Mouse (Mus musculus) kidney, adult 2 months (tissue): ENCODE results near the gene Tctex1d1. TPM values are rescaled to one million over a fixed set of nuclear protein-coding genes. Genes with fewer than 3 reads are reported as not detected.

Source experiments
- DNase-seq: peaks from one replicate; pipeline ENCODE4 v3.0.0; 2021
- H3K27ac ChIP-seq: fragments of 200-500 bp; 2 replicates; pipeline ENCODE4 v1.5.1; 2012; ENCODE audit warnings: low read depth, low read length, control low read depth, inconsistent platforms; ENCODE audit not compliant: insufficient read depth
- H3K27me3 ChIP-seq: fragments of 200-500 bp; replicated peaks from 2 replicates; pipeline ENCODE4 v1.6.1; 2012; ENCODE audit warnings: mild to moderate bottlenecking, moderate library complexity, low read length, inconsistent platforms; ENCODE audit not compliant: control insufficient read depth, insufficient read depth
- H3K36me3 ChIP-seq: fragments of 200-500 bp; 2 replicates; pipeline ENCODE4 v1.6.1; 2012; ENCODE audit warnings: mild to moderate bottlenecking, moderate library complexity, low read length, inconsistent platforms; ENCODE audit not compliant: control insufficient read depth, insufficient read depth
- H3K4me1 ChIP-seq: fragments of 200-500 bp; 2 replicates; pipeline ENCODE4 v1.6.1; 2011; ENCODE audit warnings: low read length; ENCODE audit not compliant: control insufficient read depth, insufficient read depth
- H3K4me3 ChIP-seq: fragments of 200-500 bp; 2 replicates; pipeline ENCODE4 v1.5.1; 2011; ENCODE audit warnings: mild to moderate bottlenecking, low read depth, low read length, control low read depth; ENCODE audit not compliant: insufficient read depth
- CTCF ChIP-seq: fragments of 200-500 bp; conservative IDR thresholded peaks from 2 replicates; pipeline ENCODE4 v1.5.1; 2011; ENCODE audit warnings: low read depth, mild to moderate bottlenecking, control low read depth, low read length, moderate library complexity, mixed read lengths; ENCODE audit not compliant: insufficient read depth, insufficient read length
- POLR2A ChIP-seq: fragments of 200-500 bp; IDR thresholded peaks from one replicate; pipeline ENCODE4 v1.6.1; 2011; ENCODE audit warnings: low read depth, low read length, control low read depth
- WGBS: fragments of 180-500 bp; shearing (Covaris S2); methylation state at CpG from one replicate; pipeline ENCODE4 v1.1.7; 2018; 5-methylcytosine and 5-hydroxymethylcytosine counted together
- polyA plus RNA-seq: library from polyadenylated mRNA; depleted of rRNA; stranded (reverse); fragments of >200 nt; gene quantifications from 2 replicates; pipeline ENCODE4 v1.2.3, GENCODE M21; 2012; rRNA removed

The Tctex1d1 gene
- polyA plus RNA-seq: 0.23 TPM in 1 of 2 replicates, not detected in the other

DNA sequence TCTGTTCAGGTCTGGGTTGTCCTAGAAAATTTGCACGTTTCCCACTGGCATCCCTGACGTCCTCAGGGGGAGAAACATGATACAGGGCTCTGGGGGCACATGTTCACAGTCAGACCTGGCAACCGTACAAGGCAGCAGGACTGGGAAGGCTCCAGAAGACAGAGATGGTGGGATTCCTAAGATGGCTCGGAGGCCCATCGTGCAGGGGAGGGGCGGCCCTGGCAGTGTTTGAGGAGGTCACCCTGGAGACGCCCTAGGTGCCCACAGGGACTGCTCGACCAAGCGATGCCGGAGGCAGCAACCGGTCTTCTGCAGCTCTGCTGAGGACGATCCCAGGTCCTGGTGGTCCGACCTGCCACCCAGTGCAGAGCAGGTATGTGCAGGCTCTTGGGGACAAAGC is at the start of gene Tctex1d1:
Gene Tctex1d1 (plus strand): TSS at position 167 of the 400 bp plus-strand sequence.
- no peak for DNase-seq
- H3K4me3 ChIP-seq: no peak within 1 kb of the TSS
- H3K27ac ChIP-seq: no peak within 1 kb of the TSS
- H3K4me1 ChIP-seq: no peaks in the 10 kb centered on the region
- 0 out of 2 replicates have a peak, but pooled peaks cover 2% of the 10 kb centered on the region for H3K27me3 ChIP-seq
- no peaks in the 10 kb centered on the region for H3K36me3 ChIP-seq
- 2% methylated on average over 13 of the region's 13 CpGs for WGBS
- TF ChIP-seq CTCF (no peak), POLR2A (no peak)

DNA sequence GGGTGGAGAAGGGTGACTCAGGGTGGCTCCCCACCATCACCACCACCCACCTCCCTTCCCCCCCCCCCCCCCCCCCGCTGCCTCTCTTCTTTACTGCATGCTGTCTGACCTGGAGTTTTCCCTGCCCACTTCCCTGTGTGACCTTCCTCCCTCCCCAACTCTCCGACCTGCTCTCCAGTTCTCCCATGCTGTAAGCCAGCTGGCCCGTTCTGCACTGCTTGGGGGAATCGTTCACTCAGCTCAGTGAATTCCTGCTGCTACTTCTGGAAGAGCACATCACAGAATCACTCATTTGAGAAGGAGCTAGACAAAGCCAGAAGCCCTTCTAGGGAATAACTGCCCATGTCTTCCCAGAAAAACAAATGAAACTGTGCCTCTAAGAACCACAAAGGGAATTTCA is 48.9 kb upstream of the Tctex1d1 start:
- DNase-seq: no peak

DNA sequence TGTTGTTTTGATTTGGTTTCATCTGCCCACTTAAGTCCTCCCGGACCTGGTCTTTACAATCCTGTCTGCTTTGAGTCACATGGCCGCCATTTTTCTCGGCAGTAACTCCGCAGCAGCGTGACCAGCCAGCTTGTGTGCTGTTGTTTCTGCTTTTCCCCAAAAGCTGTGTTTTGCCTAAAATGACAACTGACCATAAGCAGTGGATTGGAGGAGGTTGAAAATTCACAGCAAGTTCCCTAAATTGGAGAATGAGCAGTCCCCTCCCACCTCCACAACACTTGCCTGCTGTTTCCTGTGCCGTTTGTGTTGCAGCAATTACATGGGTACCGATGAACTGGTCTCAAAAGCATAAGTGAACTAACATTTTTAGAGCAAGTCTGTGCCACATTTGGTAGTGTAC is 47.7 kb upstream of the Tctex1d1 start:
- Histone ChIP-seq H3K4me3 (no peak overlapping the region), H3K27ac (no peak overlapping the region), H3K36me3 (no peaks in the 10 kb centered on the region), H3K27me3 (no peaks in the 10 kb centered on the region; the same call in 1 of the 2 replicates), H3K4me1 (no peaks in the 10 kb centered on the region)
- DNase-seq: no peak
- 71% methylated on average over 7 of the region's 7 CpGs for WGBS
- TF ChIP-seq CTCF: no peak
- no peak for TF ChIP-seq POLR2A

More for the DNA sequence above, 48.9 kb upstream of the Tctex1d1 start:
- Histone ChIP-seq H3K27ac (no peak overlapping the region), H3K4me3 (no peak overlapping the region), H3K36me3 (no peaks in the 10 kb centered on the region), H3K4me1 (no peaks in the 10 kb centered on the region), H3K27me3 (no peaks in the 10 kb centered on the region; the same call in 1 of the 2 replicates)
- no peak for TF ChIP-seq POLR2A
- TF ChIP-seq CTCF: no peak
- WGBS: 16% methylated on average over 3 of the region's 4 CpGs

DNA sequence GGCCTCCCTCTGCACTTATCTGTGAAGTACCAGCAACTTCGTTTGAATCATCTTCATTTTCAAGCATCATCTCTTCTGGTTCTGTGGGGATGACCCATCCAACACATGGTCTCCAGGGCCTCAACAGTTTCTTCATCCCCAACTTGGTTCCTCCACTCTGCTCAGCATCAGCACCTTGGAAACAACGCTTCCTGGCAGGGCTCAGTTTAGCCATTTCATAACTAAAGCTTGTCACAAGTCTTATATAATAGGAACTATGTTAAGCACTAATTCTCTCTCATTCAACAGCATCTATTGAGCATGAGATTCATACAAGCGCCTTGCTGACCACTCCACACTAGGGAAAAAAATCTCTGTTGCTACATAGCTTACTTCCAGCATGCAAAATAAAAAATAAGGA is 38.1 kb upstream of the Tctex1d1 start:
- H3K27me3 ChIP-seq: no peaks in the 10 kb centered on the region
- TF ChIP-seq POLR2A: no peak
- no peak for TF ChIP-seq CTCF
- H3K27ac ChIP-seq: no peak overlapping the region
- no peak overlapping the region for H3K4me3 ChIP-seq
- no peaks in the 10 kb centered on the region for H3K4me1 ChIP-seq
- DNase-seq: no peak
- 83% methylated on average over 3 of the region's 3 CpGs for WGBS
- H3K36me3 ChIP-seq: no peaks in the 10 kb centered on the region

GRCm38 (mm10) chr4:102940738-102941137 is 37.7 kb upstream of the Tctex1d1 start:
- TF ChIP-seq CTCF (no peak), POLR2A (no peak)
- Histone ChIP-seq H3K4me1 (no peaks in the 10 kb centered on the region), H3K27me3 (no peaks in the 10 kb centered on the region), H3K27ac (no peak overlapping the region), H3K4me3 (no peak overlapping the region), H3K36me3 (no peaks in the 10 kb centered on the region)
- whole genome bisulfite sequencing: 85% methylated on average over 4 of the region's 4 CpGs
- DNase-seq: no peak

DNA sequence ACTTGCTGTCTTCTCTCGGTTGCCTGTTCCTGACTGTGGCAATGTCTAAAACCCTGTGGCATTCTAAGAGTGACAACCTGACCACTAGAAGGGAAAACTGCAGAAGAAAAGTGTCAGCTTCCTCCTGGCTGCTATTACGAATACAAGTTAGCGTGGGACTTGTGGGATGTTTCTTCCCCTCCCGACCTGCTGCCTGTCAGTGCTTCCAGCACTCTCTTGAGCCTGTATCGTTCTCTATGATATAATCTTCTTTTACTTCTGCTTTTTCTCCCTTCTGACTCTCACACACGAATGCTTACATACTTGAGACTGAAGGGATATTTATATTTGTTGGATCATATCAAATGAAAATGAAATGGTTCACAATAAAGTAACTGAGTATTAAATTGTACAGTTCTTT is 34.1 kb upstream of the Tctex1d1 start:
- Histone ChIP-seq H3K27ac (no peak overlapping the region), H3K4me1 (no peaks in the 10 kb centered on the region), H3K36me3 (no peaks in the 10 kb centered on the region), H3K27me3 (no peaks in the 10 kb centered on the region), H3K4me3 (no peak overlapping the region)
- TF ChIP-seq POLR2A: no peak
- no peak for TF ChIP-seq CTCF
- no peak for DNase-seq
- 70% methylated on average over 6 of the region's 6 CpGs for WGBS

DNA sequence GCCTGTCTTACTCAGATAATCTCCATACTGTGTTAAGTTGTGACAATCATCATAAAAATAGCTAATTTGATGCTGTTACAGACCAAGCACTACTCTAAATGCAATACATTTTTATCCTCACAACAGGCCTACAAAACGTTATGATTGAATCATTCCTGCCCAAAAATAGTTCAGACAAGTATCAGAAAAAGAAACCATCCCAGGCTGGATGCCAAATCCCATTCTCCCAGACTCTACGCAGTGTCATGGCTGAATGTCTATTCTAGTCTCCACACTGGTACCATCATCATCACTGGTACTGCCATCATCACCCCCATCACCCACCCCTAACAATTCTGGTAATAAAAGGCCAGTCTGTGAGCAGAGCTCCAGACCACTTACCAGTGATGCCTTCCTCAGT is 25.9 kb upstream of the Tctex1d1 start:
- H3K4me3 ChIP-seq: no peak overlapping the region
- 66% methylated on average over 2 of the region's 2 CpGs for WGBS
- H3K4me1 ChIP-seq: no peaks in the 10 kb centered on the region
- no peak for DNase-seq
- H3K27me3 ChIP-seq: no peaks in the 10 kb centered on the region
- TF ChIP-seq POLR2A (no peak), CTCF (no peak)
- no peaks in the 10 kb centered on the region for H3K36me3 ChIP-seq
- no peak overlapping the region for H3K27ac ChIP-seq

GRCm38 (mm10) chr4:102955294-102955956 is 23.0 kb upstream of the Tctex1d1 start:
- no peaks in the 10 kb centered on the region for H3K4me1 ChIP-seq
- H3K27ac ChIP-seq: no peak overlapping the region
- no peak for DNase-seq
- TF ChIP-seq CTCF (no peak), POLR2A (no peak)
- H3K4me3 ChIP-seq: no peak overlapping the region
- WGBS: 68% methylated on average over 17 of the region's 17 CpGs
- H3K36me3 ChIP-seq: no peaks in the 10 kb centered on the region
- H3K27me3 ChIP-seq: no peaks in the 10 kb centered on the region
